Mouse (Mus musculus) thymus, postnatal 10 days (tissue): Measurements from ENCODE around the gene Cdh23.

Source experiments
- DNase-seq, 2 experiments: peaks; one replicate each; pipeline ENCODE4 v3.0.0; 2021; ENCODE audit warnings: low spot score in 2 of 2

The Cdh23 gene

DNA sequence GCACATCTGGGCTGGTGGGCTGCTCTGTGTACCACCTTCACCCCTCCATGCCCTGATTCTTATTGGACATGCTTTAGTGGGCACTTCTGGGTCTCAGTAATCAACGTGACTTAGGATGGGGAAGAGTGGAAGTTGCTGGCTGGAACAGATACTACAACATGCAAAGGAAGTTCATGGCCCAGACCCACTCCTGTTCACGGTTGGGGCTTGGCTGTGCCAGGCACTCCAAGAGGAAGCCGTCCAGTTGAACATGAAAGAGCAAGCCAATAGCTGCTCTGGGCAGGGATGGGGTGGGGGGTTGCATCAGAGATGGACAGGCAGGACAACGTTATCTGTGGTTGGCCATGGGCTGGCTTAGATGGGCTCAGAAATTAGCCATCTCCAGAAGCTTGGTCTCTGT, 328.4 kb downstream of the Cdh23 start:
- DNase-seq, result no peak

GRCm38 (mm10) chr10:60367145-60367544, 329.1 kb downstream of the Cdh23 start:
- DNase-seq, result no peak

GRCm38 (mm10) chr10:60363426-60363825, 332.9 kb downstream of the Cdh23 start:
- no peak for DNase-seq

DNA sequence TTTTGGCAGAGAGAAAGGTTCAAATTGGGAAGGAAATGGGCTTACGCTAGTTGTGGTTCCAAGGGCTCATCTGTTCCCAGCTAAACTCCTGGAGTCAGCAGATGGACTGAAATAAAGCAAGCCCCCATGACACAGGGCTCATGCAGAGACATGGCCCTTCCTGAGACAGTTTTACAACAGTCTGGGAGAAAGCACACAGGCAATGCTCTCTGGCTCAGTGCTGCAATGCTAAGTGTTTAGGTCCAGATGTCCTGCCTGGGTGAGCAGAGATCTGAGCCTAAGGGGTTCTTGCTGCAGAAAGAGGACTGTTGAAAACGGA, 334.0 kb downstream of the Cdh23 start:
- DNase-seq, result no peak

GRCm38 (mm10) chr10:60361615-60362309, 334.5 kb downstream of the Cdh23 start:
- no peak for DNase-seq

- DNase-seq, result no peak
These were observed 337.5 kb downstream of the Cdh23 start for GRCm38 (mm10) chr10:60358776-60359175.

GRCm38 (mm10) chr10:60357901-60358300, 338.4 kb downstream of the Cdh23 start:
- no peak for DNase-seq

DNA sequence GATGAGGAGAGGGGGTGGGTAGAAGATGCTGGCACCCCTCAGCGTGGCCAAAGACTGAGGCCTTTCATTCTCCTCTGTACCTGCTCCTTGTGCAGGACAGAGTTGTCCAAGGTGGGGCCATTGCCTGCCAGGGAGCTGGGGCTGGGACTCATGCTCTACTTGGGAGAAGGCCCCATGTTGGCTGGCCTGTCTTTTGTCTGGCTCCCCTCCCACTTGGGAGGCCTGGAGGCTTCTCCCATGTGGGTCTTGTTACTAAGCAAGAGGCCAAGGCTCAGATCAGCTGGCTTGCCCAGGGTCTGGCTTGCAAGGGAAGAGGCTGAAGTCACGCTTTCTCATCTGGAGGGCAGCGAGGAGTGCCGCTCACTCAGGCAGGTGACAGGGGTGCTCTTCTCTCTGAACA, 338.8 kb downstream of the Cdh23 start:
- DNase-seq, result no peak

GRCm38 (mm10) chr10:60354881-60355677, 341.2 kb downstream of the Cdh23 start:
- no peak for DNase-seq

- no peak for DNase-seq
These were observed 342.3 kb downstream of the Cdh23 start for GRCm38 (mm10) chr10:60354003-60354325.

- no peak for DNase-seq
These were observed 342.9 kb downstream of the Cdh23 start for GRCm38 (mm10) chr10:60353241-60354002.

- no peak for DNase-seq
These were observed 344.4 kb downstream of the Cdh23 start for GRCm38 (mm10) chr10:60351761-60352455.

DNA sequence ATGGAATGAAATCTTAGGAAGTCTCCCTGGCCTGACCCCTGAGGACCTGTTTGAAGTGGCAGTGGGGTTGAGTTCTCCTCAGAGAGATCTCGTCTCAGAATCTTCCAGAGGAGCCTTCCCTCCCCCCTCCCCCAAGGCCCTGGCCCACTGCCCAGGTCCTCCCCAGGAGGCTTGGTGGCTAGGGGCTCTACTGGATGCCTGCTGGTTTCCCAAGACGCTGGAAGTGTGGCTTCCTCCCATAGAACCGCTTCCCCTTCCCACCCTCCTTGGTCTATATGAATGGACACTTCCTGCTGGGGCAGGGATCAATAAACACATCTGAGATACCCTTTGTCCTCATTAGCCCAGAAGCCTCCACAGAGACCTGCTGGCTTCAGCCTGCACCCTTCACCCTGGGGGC, 345.0 kb downstream of the Cdh23 start:
- DNase-seq, result no peak

- DNase-seq, result peak; percentile 73 to 74
These were observed 345.5 kb downstream of the Cdh23 start for GRCm38 (mm10) chr10:60350805-60351167.

DNA sequence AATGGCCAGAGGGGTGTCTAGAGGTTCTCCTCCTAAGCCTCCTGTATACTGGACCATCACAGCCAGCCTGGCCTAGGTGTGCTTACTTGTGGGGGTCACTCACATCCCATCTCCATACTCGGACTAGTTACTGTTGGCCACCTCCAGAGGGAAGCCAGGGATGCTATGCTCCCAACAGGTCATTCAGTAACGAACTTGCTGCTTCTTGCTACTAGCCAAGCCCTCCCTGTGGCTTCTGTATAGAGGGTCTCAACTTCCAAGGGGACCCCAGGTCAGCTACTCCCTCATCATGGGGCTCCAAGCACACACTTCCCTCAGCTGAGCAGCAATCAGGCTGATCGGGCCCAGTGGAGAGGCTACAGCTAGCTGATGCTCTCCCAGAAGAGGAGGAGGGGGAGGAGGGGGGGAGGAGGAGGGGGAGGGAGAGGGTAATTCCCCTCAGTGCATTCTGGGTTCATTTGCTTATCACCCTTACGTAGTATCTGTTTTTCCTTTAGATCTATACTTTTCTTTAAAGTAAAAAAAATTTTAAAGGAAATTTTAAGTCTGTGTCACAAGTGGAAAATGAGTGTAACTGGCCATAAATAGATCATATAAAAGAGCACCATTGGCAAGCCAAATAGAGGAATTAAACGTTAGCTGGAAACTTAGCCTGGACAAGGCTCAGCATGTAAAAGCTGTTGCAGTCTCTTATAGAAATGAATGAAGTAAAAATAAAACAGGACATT, 346.0 kb downstream of the Cdh23 start:
- no peak for DNase-seq

DNA sequence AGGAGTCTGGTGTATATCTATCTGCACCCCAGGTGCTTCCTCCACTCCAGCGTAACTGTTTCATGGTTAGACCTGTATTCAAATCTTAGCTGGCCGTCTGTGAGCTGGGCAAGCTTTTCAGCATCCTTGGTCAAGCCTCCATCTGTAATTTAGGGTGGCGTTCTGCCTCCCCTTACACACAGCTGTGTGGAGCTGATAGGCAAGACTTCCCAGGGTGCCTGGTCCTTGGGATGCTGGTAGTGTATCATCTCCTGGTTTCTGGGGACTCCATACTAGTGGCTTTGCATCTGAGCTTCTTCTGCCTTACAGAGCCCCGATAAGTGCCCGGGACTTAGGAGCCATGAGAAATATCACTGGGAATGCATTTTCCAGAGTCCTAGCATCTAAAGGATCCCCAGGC, 346.6 kb downstream of the Cdh23 start:
- no peak for DNase-seq

DNA sequence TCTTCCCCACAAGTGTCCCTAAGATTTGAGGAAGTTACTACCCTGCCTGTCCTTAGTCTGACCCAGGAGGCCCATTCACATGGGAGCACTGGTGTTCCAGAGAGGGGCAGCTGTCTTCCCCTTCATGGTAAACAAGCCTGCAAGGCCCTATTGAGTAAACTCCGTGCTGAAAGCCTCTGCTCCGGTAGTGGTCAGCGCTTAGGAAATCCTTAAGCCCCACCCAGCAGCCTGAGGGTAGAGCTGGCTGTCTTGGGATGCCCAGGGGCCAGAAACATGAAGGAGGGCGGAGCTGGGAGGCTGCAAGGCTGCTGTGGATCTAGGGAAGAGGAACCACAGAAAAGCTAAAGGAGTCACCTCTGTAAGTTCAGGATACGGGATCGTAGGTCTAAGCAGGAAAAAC, 347.2 kb downstream of the Cdh23 start:
- DNase-seq, result no peak

GRCm38 (mm10) chr10:60347768-60348610, 348.3 kb downstream of the Cdh23 start:
- DNase-seq, result no peak

DNA sequence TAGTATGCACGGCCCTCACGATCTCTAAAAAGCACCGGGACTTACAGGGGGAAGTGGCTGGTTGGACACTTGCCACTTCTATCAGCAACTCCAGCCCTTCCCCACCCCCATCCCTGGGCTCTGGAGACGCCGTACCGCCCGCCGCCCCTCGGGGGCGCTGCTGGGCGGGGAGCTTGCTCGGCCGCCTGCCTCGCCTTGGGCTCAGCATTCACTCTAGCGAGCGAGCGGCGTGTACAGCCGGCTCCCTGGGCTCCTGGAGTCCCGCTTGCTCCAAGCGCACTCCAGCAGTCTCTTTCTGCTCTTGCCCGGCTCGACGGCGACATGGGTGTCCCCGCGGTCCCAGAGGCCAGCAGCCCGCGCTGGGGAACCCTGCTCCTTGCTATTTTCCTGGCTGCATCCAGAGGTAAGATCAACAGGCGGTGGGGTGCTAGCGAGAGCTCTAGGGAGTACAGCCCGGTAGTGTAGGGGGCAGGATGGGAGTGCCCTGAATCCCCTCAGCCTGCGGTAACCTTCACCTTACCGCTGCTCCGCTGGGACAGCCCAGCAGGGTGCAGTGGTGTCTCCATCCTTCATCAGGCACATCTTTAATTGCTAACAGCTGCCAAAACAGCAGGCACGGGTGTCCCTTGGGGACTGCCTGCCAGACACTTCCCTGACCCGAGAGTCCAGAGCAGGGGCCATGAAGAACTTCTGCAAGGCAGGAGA, 349.4 kb downstream of the Cdh23 start, which contains the start of gene Vsir:
Gene Vsir (plus strand): TSS at position 151 of the 705 bp plus-strand sequence.
- peak; percentile 83 to 87 for DNase-seq

- DNase-seq, result no peak
These were observed 350.2 kb downstream of the Cdh23 start for GRCm38 (mm10) chr10:60346056-60346455.
